Mouse (Mus musculus): ENCODE results near the gene Olfr509.
"Not testable (repeated sequence)": the region's sequence is repeated elsewhere in the genome, so short reads cannot be mapped to it uniquely, and the experiment has no call there.

The Olfr509 gene

DNA sequence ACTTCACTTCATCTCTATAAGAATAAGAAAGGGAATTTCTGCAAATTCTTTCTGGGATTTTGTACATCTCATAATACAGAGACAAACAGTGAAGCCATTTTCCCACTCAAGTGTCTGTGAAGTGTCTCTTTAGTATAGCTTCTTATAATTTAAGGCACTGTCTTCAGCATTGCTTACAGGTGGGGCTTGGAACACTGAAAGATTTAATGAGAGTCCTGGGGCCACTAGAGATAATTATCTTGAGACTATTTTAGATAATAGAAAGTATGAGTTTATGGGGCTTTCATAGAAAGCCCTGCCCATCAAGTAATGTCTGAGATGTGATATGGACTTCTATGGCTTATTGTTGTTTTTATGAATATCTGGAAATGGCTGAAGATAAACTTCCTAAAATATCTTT lies at the start of gene Olfr509:
TSS of gene Olfr509 (minus strand) at position 101 of the 400 bp plus-strand sequence.
- no peak for DNase-seq (ENCODE audit: low spot score)

DNA sequence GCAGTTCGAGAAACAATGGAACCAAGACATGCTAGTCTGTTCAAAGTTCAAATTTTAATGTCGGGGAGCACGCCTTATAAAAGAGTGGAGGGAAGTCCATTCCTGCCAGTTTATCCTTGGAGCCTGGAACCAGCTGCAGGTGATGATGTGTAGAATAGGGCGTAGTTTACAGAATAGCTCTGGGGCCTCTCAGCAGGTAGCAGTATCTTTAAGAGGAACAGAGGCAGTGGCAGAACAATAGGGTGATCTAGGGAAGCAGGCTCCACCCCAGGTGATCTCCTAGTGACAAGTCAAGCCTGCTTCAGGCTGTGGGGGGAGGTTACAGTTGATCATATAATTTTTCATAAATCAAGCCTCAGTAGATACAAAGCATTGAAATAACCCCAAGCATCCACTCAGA lies 27.2 kb upstream of the Olfr509 start:
- DNase-seq (ENCODE audit: low spot score): no peak

DNA sequence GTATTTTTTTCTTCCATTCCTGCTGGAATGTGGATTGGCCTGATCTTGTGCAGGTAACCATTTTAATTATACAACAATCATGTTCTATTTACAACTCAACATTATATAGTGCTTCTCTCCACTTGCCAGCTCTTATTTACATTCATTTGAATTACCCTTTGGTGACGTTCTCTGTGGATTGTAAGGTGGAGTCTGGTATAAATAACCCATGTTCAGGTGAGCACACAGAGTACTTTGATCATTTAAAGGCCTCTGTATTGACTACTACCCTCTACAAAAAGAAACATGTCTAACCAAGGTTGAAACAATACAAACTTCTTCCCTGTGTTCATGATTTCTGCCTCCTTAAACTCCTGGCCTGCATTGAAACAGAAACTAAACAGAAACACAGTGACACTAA lies 19.4 kb upstream of the Olfr509 start:
- DNase-seq (ENCODE audit: low spot score): no peak

DNA sequence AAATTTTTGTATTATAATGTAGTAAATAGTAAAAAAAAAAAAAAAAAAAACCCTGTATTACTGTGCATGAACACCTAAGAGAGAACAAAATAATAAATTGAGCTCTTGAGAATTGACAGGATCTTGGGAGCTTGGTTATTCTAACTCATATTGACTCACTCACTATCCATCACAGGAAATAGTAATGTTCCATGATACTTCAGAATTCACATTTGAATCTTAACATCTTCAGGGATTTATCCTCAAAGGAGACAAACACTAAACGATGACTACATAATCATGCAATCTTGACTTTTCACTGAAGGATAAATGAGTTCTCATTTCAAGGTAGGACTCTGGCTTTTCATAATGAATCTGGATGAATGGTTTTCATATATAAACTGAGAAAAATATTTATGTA lies 14.4 kb upstream of the Olfr509 start, which contains the start of gene Olfr510:
TSS of gene Olfr510 (plus strand) at position 301 of the 400 bp plus-strand sequence.
- DNase-seq (ENCODE audit: low spot score): no peak

DNA sequence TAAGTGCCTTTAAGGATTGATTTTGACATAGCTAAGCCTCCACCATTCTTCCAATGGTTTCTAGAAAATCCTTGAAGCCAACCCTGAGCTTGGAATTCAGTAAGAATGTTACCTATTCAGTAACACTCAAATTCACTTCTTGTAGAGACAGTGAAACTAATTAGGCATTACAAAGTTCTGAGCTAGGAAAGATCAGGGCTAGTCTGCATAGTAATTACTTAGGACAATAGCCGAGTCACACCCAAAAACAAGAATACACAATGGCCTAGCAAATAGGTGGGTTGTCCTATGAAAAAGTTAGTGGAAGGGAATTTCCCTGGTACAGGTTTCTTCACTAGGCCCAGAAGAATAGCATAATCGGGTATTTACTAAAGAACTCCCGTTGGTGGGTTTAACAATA lies 10.7 kb upstream of the Olfr509 start:
- DNase-seq (ENCODE audit: low spot score): no peak

DNA sequence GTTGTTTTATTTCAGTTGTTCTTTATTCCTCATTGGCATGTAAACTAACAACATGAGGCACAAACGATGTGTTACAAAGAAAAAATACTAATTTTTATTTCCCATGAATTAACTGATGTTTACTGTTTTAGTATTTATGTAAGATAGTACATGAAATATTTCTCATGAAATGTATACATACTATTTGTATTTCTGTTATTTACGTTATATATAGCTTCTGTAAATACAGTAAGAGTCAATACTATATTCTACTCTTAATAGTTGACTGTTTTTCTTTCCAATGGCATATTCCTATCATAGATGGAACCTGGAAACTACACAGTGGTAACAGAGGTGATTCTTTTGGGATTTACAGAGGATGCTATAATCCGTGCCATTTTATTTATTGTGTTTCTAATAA lies 22.0 kb downstream of the Olfr509 start, which contains the start of gene Olfr508:
TSS of gene Olfr508 (plus strand) at position 301 of the 400 bp plus-strand sequence.
- no peak for DNase-seq (ENCODE audit: low spot score)

DNA sequence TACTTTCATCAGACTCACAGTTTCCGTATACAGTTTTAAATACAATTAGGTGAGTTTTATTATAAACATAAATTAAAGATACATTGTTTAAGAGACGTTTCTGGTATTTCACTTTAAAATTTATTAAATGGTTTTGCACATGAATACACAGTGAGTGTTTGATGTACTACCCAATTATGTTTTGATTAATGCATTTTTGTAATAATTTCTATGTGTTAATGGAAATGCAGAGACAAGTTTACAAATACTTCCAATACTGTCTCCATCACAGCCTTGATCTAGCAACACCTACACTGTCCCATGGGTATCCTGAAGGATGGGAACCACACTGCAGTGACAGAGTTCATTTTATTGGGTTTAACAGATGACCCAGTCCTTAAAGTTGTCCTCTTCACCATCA lies 30.2 kb downstream of the Olfr509 start, which contains the start of gene Olfr507:
TSS of gene Olfr507 (plus strand) at position 301 of the 400 bp plus-strand sequence.
- no peak for DNase-seq (ENCODE audit: low spot score)

DNA sequence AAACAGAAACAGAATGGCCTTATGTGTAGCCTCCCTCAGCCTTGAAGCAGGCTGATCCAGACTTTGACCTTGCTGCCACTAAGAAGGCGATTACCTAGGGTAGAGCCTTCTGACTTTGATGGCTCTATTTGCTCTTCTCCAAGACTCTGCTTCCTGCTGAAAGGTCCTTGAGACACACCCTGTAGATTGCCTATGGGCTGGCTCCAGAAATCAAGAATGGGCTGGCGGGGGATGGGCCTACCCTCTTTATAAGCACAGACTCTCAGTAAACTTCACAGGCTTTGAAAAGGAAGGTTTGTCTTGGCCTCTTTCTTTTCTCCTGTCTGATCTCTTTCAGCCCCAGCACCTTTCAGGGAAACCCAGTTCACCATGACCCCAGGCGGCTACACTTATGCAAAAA lies 34.9 kb downstream of the Olfr509 start:
- DNase-seq (ENCODE audit: low spot score): not testable (repeated sequence)

DNA sequence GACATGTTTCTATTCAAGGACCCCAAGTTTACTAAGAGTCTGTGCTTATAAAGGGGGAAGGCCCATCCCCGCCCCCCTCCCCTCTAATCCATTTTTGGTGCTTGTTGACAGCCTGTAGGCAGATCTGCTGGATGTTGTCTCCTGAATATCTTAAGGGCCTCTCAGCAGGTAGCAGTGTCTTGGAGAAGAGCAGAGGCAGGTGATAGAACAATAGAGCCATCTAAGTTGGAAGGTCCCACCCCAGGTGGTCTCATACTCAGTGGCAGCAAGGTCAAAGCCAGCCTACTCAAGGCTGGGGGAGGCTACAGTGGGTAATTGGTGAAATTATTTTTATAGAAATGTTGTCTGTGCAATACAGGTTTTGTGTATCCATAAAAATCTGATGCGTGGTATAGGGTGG lies 37.6 kb downstream of the Olfr509 start:
- no peak for DNase-seq (ENCODE audit: low spot score)

DNA sequence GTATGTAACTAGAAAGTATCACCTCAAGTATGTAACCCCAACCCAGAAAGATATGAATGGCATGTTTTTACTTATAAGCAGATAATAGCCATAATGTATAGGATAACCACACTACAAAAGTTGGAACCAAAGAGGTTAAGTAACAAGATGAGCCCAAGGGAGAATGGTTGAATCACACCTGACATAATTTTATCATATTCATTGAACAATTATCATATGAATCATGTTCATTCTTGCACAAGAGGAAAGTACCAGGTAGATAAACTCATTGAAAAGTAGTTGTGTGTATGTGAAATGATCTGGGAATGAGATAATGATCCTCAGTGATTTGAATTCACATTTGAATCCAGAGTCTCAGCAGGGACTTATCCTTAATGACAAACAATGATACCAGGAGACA lies 41.2 kb downstream of the Olfr509 start, which contains the start of gene Olfr506:
TSS of gene Olfr506 (plus strand) at position 301 of the 400 bp plus-strand sequence.
- no peak for DNase-seq (ENCODE audit: low spot score)

DNA sequence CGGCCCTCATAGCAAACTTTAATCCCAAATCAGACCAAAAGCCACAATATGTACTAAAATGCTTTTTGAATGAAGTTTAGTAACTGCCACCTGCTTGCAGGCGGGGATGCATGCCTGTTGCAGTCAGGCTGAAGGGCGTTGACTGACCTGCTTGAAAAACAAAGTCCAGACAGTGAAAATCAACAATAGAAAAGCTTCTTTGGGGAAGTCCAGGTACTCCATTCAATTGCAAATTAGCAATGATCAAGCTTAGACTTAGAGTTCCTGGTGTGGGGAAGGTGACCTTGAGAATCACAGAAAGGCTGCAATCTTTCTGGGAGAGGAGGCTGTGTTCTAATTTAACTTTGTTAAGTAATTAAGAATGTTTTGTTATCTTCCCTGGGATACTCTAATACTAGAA lies 49.8 kb downstream of the Olfr509 start:
- not testable (repeated sequence) for DNase-seq (ENCODE audit: low spot score)
